Mouse (Mus musculus) MEL (cell line): Measurements from ENCODE around the gene Rpusd4. TPM values are rescaled to one million over a fixed set of nuclear protein-coding genes. Genes with fewer than 3 reads are reported as not detected.

Experiments used
- DNase-seq: peaks from one replicate; pipeline ENCODE4 v3.0.0; 2011; ENCODE audit warnings: low read depth, low spot score
- H3K27ac ChIP-seq: 2 replicates; pipeline ENCODE4 v1.5.1; 2012; ENCODE audit warnings: low read depth, mild to moderate bottlenecking, control low read depth, low read length, moderate library complexity; ENCODE audit not compliant: control insufficient read depth
- H3K27me3 ChIP-seq, 2 experiments: fragments of 150-350 bp in 1 of 2; sonication (generic) in 1 of 2; 2 replicates each; pipeline ENCODE4 v1.6.1; 2012; ENCODE audit warnings: low read length in 2 of 2, mild to moderate bottlenecking in 2 of 2, improper control_type of control experiment in 1 of 2, moderate library complexity in 1 of 2; ENCODE audit not compliant: insufficient read depth in 2 of 2, control insufficient read depth in 1 of 2
- H3K36me3 ChIP-seq, 2 experiments: 2 replicates each; pipeline ENCODE4 v1.6.1; 2012 to 2014; ENCODE audit warnings: low read length in 2 of 2, improper control_type of control experiment in 1 of 2, inconsistent platforms in 1 of 2, mild to moderate bottlenecking in 1 of 2; ENCODE audit not compliant: insufficient read depth in 2 of 2, control insufficient read depth in 1 of 2
- H3K4me1 ChIP-seq, 2 experiments: fragments of 150-350 bp in 1 of 2; sonication (generic) in 1 of 2; 2 replicates each; pipeline ENCODE4 v1.6.1; 2012; ENCODE audit warnings: low read length in 2 of 2, improper control_type of control experiment in 1 of 2, mild to moderate bottlenecking in 1 of 2; ENCODE audit not compliant: insufficient read depth in 2 of 2, control insufficient read depth in 1 of 2
- H3K4me3 ChIP-seq, 2 experiments: fragments of 150-350 bp in 1 of 2; sonication (generic) in 1 of 2; 2 replicates each; pipeline ENCODE4 v1.5.1; 2012; ENCODE audit warnings: low read depth in 2 of 2, low read length in 2 of 2, mild to moderate bottlenecking in 2 of 2, moderate library complexity in 2 of 2, control low read depth in 1 of 2, improper control_type of control experiment in 1 of 2; ENCODE audit not compliant: control insufficient read depth in 1 of 2, insufficient read depth in 1 of 2
- H3K79me2 ChIP-seq: 2 replicates; pipeline ENCODE4 v1.6.1; 2012; ENCODE audit warnings: mild to moderate bottlenecking, low read length, moderate library complexity; ENCODE audit not compliant: control insufficient read depth, poor library complexity, insufficient read depth
- H3K9ac ChIP-seq: 2 replicates; pipeline ENCODE4 v1.6.1; 2012; ENCODE audit warnings: low read depth, mild to moderate bottlenecking, control low read depth, low read length, moderate library complexity; ENCODE audit not compliant: control insufficient read depth, poor library complexity, severe bottlenecking
- H3K9me3 ChIP-seq: fragments of 150-350 bp; sonication (generic); replicated peaks from 2 replicates; pipeline ENCODE4 v1.6.1; 2012; ENCODE audit warnings: mild to moderate bottlenecking, low read length, improper control_type of control experiment, moderate library complexity; ENCODE audit not compliant: insufficient read depth
- BHLHE40 ChIP-seq: IDR thresholded peaks from 2 replicates; pipeline ENCODE4 v1.6.1; 2012; ENCODE audit warnings: low read depth, mild to moderate bottlenecking, inconsistent platforms, low read length, improper control_type of control experiment, borderline replicate concordance
- CHD2 ChIP-seq: IDR thresholded peaks from 2 replicates; pipeline ENCODE4 v1.6.1; 2011; ENCODE audit warnings: low read length, improper control_type of control experiment
- CTCF ChIP-seq, 3 experiments: IDR thresholded peaks in 2 of 3; conservative IDR thresholded peaks in 1 of 3; 2 replicates each; pipeline ENCODE4 v1.5.1; 2011 to 2012; ENCODE audit warnings: low read length in 3 of 3, low read depth in 2 of 3, mild to moderate bottlenecking in 2 of 3, improper control_type of control experiment in 1 of 3, inconsistent platforms in 1 of 3, mixed read lengths in 1 of 3, moderate library complexity in 1 of 3; ENCODE audit not compliant: control insufficient read depth in 1 of 3, insufficient read depth in 1 of 3, poor library complexity in 1 of 3, severe bottlenecking in 1 of 3
- EP300 ChIP-seq, 2 experiments: IDR thresholded peaks; 2 replicates each; pipeline ENCODE4 v1.6.1; 2011; ENCODE audit warnings: improper control_type of control experiment in 2 of 2, low read length in 2 of 2, low read depth in 1 of 2, mild to moderate bottlenecking in 1 of 2
- KAT2A ChIP-seq: conservative IDR thresholded peaks from 2 replicates; pipeline ENCODE4 v1.6.1; 2012; ENCODE audit warnings: low read depth, low read length, improper control_type of control experiment, inconsistent platforms
- MAX ChIP-seq: IDR thresholded peaks from 2 replicates; pipeline ENCODE4 v1.6.1; 2011; ENCODE audit warnings: low read length, improper control_type of control experiment
- MAZ ChIP-seq: IDR thresholded peaks from 2 replicates; pipeline ENCODE4 v1.6.1; 2012; ENCODE audit warnings: low read depth, mild to moderate bottlenecking, inconsistent platforms, low read length, improper control_type of control experiment
- MYC ChIP-seq: IDR thresholded peaks from 2 replicates; pipeline ENCODE4 v1.6.1; 2011; ENCODE audit warnings: low read depth, mild to moderate bottlenecking, low read length, improper control_type of control experiment, moderate library complexity
- NELFE ChIP-seq: IDR thresholded peaks from 2 replicates; pipeline ENCODE4 v1.6.1; 2011; ENCODE audit warnings: low read depth, low read length, improper control_type of control experiment
- POLR2AphosphoS2 ChIP-seq: IDR thresholded peaks from 2 replicates; pipeline ENCODE4 v1.6.1; 2011; ENCODE audit warnings: low read length, improper control_type of control experiment
- RCOR1 ChIP-seq: IDR thresholded peaks from 2 replicates; pipeline ENCODE4 v1.6.1; 2012; ENCODE audit warnings: low read depth, mild to moderate bottlenecking, inconsistent platforms, low read length, improper control_type of control experiment
- SIN3A ChIP-seq: IDR thresholded peaks from 2 replicates; pipeline ENCODE4 v1.6.1; 2012; ENCODE audit warnings: low read length, improper control_type of control experiment, inconsistent platforms
- TBP ChIP-seq: IDR thresholded peaks from 2 replicates; pipeline ENCODE4 v1.8.0; 2011; ENCODE audit warnings: low read depth, low read length, improper control_type of control experiment
- ZMIZ1 ChIP-seq: IDR thresholded peaks from 2 replicates; pipeline ENCODE4 v1.6.1; 2012; ENCODE audit warnings: low read depth, mild to moderate bottlenecking, inconsistent platforms, low read length, improper control_type of control experiment, moderate library complexity
- polyA plus RNA-seq, 2 experiments: library from polyadenylated mRNA; stranded (reverse) in 1 of 2; unstranded in 1 of 2; fragments of >175 nt in 1 of 2; fragments of >200 nt in 1 of 2; gene quantifications; 2 replicates each; pipeline versions ENCODE4 v1.2.1 to v1.2.4; 2012; ENCODE audit warnings: low replicate concordance in 2 of 2, low read depth in 1 of 2; ENCODE audit not compliant: insufficient read length in 2 of 2, insufficient read depth in 1 of 2, missing spikeins in 1 of 2
- total RNA-seq: library from RNA; depleted of rRNA; stranded (reverse); fragments of 300-350 nt; gene quantifications from 2 replicates; pipeline ENCODE4 v1.2.3, GENCODE M21; 2012

Rpusd4 gene
- total and polyA plus RNA-seq, 3 experiments = 36.3 to 40.9 TPM; not detected in 1

- no peaks in the 10 kb centered on the region for H3K36me3 ChIP-seq
- H3K27me3 ChIP-seq = no peaks in the 10 kb centered on the region
- no peak for TF ChIP-seq BHLHE40
- no peak for TF ChIP-seq TBP
- TF ChIP-seq ZMIZ1 = no peak
- TF ChIP-seq MAX = no peak
- no peak for TF ChIP-seq SIN3A
- TF ChIP-seq RCOR1 = no peak
- TF ChIP-seq CHD2 = no peak
- no peak for TF ChIP-seq POLR2AphosphoS2
- DNase-seq = no peak
- no peak overlapping the region for H3K9ac ChIP-seq
- H3K4me3 ChIP-seq = no peak overlapping the region
- no peaks in the 10 kb centered on the region for H3K9me3 ChIP-seq
- H3K4me1 ChIP-seq = no peaks in the 10 kb centered on the region
- H3K79me2 ChIP-seq = no peaks in the 10 kb centered on the region
- H3K27ac ChIP-seq = no peak overlapping the region
These were observed 42.7 kb downstream of the Rpusd4 start for GRCm38 (mm10) chr9:35310377-35310776.

GRCm38 (mm10) chr9:35312516-35312915 is 44.9 kb downstream of the Rpusd4 start:
- no peak overlapping the region for H3K9ac ChIP-seq

GRCm38 (mm10) chr9:35313601-35314000 is 45.9 kb downstream of the Rpusd4 start:
- no peak for TF ChIP-seq EP300 (IDR thresholded peaks at IDR 0.05; ENCODE audit: low read depth in 1 of 2, low read length in 2 of 2)
- TF ChIP-seq KAT2A = no peak
- no peak for TF ChIP-seq MYC

More at GRCm38 (mm10) chr9:35312516-35312915, 44.9 kb downstream of the Rpusd4 start:
- no peaks in the 10 kb centered on the region for H3K36me3 ChIP-seq
- H3K9me3 ChIP-seq = no peaks in the 10 kb centered on the region
- H3K27ac ChIP-seq = no peak overlapping the region
- H3K4me1 ChIP-seq = no peaks in the 10 kb centered on the region
- H3K27me3 ChIP-seq = no peaks in the 10 kb centered on the region
- no peak for DNase-seq
- TF ChIP-seq CTCF (IDR thresholded peaks at IDR 0.05 in 2 of 3, conservative IDR thresholded peaks at IDR 0.05 in 1 of 3; ENCODE audit: control insufficient read depth in 1 of 3, insufficient read depth in 1 of 3, low read depth in 2 of 3, low read length in 3 of 3, poor library complexity in 1 of 3, severe bottlenecking in 1 of 3) (no peak), MAZ (no peak), MYC (no peak), RCOR1 (no peak), NELFE (no peak), KAT2A (no peak)
- TF ChIP-seq, all 39 proteins: peak for 0
- H3K4me3 ChIP-seq = no peak overlapping the region
- H3K79me2 ChIP-seq = no peaks in the 10 kb centered on the region

More at GRCm38 (mm10) chr9:35313601-35314000, 45.9 kb downstream of the Rpusd4 start:
- no peaks in the 10 kb centered on the region for H3K36me3 ChIP-seq
- H3K27ac ChIP-seq = no peak overlapping the region
- no peaks in the 10 kb centered on the region for H3K9me3 ChIP-seq
- no peaks in the 10 kb centered on the region for H3K79me2 ChIP-seq
- H3K9ac ChIP-seq = no peak overlapping the region
- DNase-seq = no peak
- H3K27me3 ChIP-seq = no peaks in the 10 kb centered on the region
- no peaks in the 10 kb centered on the region for H3K4me1 ChIP-seq
- H3K4me3 ChIP-seq = no peak overlapping the region
